Mouse (Mus musculus): Measurements from ENCODE around the gene Nwd2. TPM values are rescaled to one million over a fixed set of nuclear protein-coding genes. Genes with fewer than 3 reads are reported as not detected.

Gene Nwd2
- polyA plus RNA-seq, 1 experiment = not detected

- TF ChIP-seq POLR2A (IDR thresholded peaks at IDR 0.05; ENCODE audit: low read depth, low read length) (no peak), CTCF (IDR thresholded peaks at IDR 0.05; ENCODE audit: borderline replicate concordance, insufficient read depth, low read length) (no peak)
- no peak overlapping the region for H3K27ac ChIP-seq (ENCODE audit: insufficient read depth, low read length)
- no peaks in the 10 kb centered on the region for H3K4me1 ChIP-seq (ENCODE audit: control insufficient read depth, insufficient read depth, low read length)
- H3K4me3 ChIP-seq (ENCODE audit: insufficient read depth, low read length) = no peak overlapping the region
Measured at GRCm38 (mm10) chr5:63748759-63749158, 99.9 kb downstream of the Nwd2 start.

- Histone ChIP-seq H3K4me1 (ENCODE audit: control insufficient read depth, insufficient read depth, low read length) (no peaks in the 10 kb centered on the region), H3K4me3 (ENCODE audit: insufficient read depth, low read length) (no peak overlapping the region), H3K27ac (ENCODE audit: insufficient read depth, low read length) (no peak overlapping the region)
- TF ChIP-seq POLR2A (IDR thresholded peaks at IDR 0.05; ENCODE audit: low read depth, low read length) = no peak
- no peak for TF ChIP-seq CTCF (IDR thresholded peaks at IDR 0.05; ENCODE audit: borderline replicate concordance, insufficient read depth, low read length)
Measured at GRCm38 (mm10) chr5:63755092-63755761, 106.3 kb downstream of the Nwd2 start.

GRCm38 (mm10) chr5:63755938-63756337 is 107.0 kb downstream of the Nwd2 start:
- H3K4me1 ChIP-seq (ENCODE audit: control insufficient read depth, insufficient read depth, low read length) = no peaks in the 10 kb centered on the region
- TF ChIP-seq POLR2A (IDR thresholded peaks at IDR 0.05; ENCODE audit: low read depth, low read length) = no peak
- TF ChIP-seq CTCF (IDR thresholded peaks at IDR 0.05; ENCODE audit: borderline replicate concordance, insufficient read depth, low read length) = no peak
- no peak overlapping the region for H3K27ac ChIP-seq (ENCODE audit: insufficient read depth, low read length)
- no peak overlapping the region for H3K4me3 ChIP-seq (ENCODE audit: insufficient read depth, low read length)

GRCm38 (mm10) chr5:63765886-63766285 is 117.0 kb downstream of the Nwd2 start:
- Histone ChIP-seq H3K4me1 (ENCODE audit: control insufficient read depth, insufficient read depth, low read length) (no peaks in the 10 kb centered on the region), H3K4me3 (ENCODE audit: insufficient read depth, low read length) (no peak overlapping the region), H3K27ac (ENCODE audit: insufficient read depth, low read length) (no peak overlapping the region)
- no peak for TF ChIP-seq POLR2A (IDR thresholded peaks at IDR 0.05; ENCODE audit: low read depth, low read length)
- no peak for TF ChIP-seq CTCF (IDR thresholded peaks at IDR 0.05; ENCODE audit: borderline replicate concordance, insufficient read depth, low read length)

- no peak overlapping the region for H3K4me3 ChIP-seq (ENCODE audit: insufficient read depth, low read length)
- no peak overlapping the region for H3K27ac ChIP-seq (ENCODE audit: insufficient read depth, low read length)
- TF ChIP-seq CTCF (IDR thresholded peaks at IDR 0.05; ENCODE audit: borderline replicate concordance, insufficient read depth, low read length) (no peak), POLR2A (IDR thresholded peaks at IDR 0.05; ENCODE audit: low read depth, low read length) (no peak)
- no peaks in the 10 kb centered on the region for H3K4me1 ChIP-seq (ENCODE audit: control insufficient read depth, insufficient read depth, low read length)
Measured at GRCm38 (mm10) chr5:63766715-63767114, 117.8 kb downstream of the Nwd2 start.

- no peak overlapping the region for H3K27ac ChIP-seq (ENCODE audit: insufficient read depth, low read length)
- H3K4me1 ChIP-seq (ENCODE audit: control insufficient read depth, insufficient read depth, low read length) = no peaks in the 10 kb centered on the region
- no peak overlapping the region for H3K4me3 ChIP-seq (ENCODE audit: insufficient read depth, low read length)
- TF ChIP-seq CTCF (IDR thresholded peaks at IDR 0.05; ENCODE audit: borderline replicate concordance, insufficient read depth, low read length) (no peak), POLR2A (IDR thresholded peaks at IDR 0.05; ENCODE audit: low read depth, low read length) (no peak)
Measured at GRCm38 (mm10) chr5:63767464-63767863, 118.6 kb downstream of the Nwd2 start.

GRCm38 (mm10) chr5:63768220-63768619 is 119.3 kb downstream of the Nwd2 start:
- H3K27ac ChIP-seq (ENCODE audit: insufficient read depth, low read length) = no peak overlapping the region

GRCm38 (mm10) chr5:63772971-63773370 is 124.1 kb downstream of the Nwd2 start:
- TF ChIP-seq POLR2A (IDR thresholded peaks at IDR 0.05; ENCODE audit: low read depth, low read length) = no peak
- TF ChIP-seq CTCF (IDR thresholded peaks at IDR 0.05; ENCODE audit: borderline replicate concordance, insufficient read depth, low read length) = no peak
- Histone ChIP-seq H3K27ac (ENCODE audit: insufficient read depth, low read length) (no peak overlapping the region), H3K4me3 (ENCODE audit: insufficient read depth, low read length) (no peak overlapping the region), H3K4me1 (ENCODE audit: control insufficient read depth, insufficient read depth, low read length) (no peaks in the 10 kb centered on the region)

More at GRCm38 (mm10) chr5:63768220-63768619, 119.3 kb downstream of the Nwd2 start:
- no peaks in the 10 kb centered on the region for H3K4me1 ChIP-seq (ENCODE audit: control insufficient read depth, insufficient read depth, low read length)
- TF ChIP-seq POLR2A (IDR thresholded peaks at IDR 0.05; ENCODE audit: low read depth, low read length) (no peak), CTCF (IDR thresholded peaks at IDR 0.05; ENCODE audit: borderline replicate concordance, insufficient read depth, low read length) (no peak)
- no peak overlapping the region for H3K4me3 ChIP-seq (ENCODE audit: insufficient read depth, low read length)

- TF ChIP-seq CTCF (IDR thresholded peaks at IDR 0.05; ENCODE audit: borderline replicate concordance, insufficient read depth, low read length) = no peak
- TF ChIP-seq POLR2A (IDR thresholded peaks at IDR 0.05; ENCODE audit: low read depth, low read length) = no peak
- Histone ChIP-seq H3K4me1 (ENCODE audit: control insufficient read depth, insufficient read depth, low read length) (no peaks in the 10 kb centered on the region), H3K27ac (ENCODE audit: insufficient read depth, low read length) (no peak overlapping the region), H3K4me3 (ENCODE audit: insufficient read depth, low read length) (no peak overlapping the region)
Measured at GRCm38 (mm10) chr5:63773603-63774002, 124.7 kb downstream of the Nwd2 start.

- no peak for TF ChIP-seq CTCF (IDR thresholded peaks at IDR 0.05; ENCODE audit: borderline replicate concordance, insufficient read depth, low read length)
- no peak for TF ChIP-seq POLR2A (IDR thresholded peaks at IDR 0.05; ENCODE audit: low read depth, low read length)
- no peaks in the 10 kb centered on the region for H3K4me1 ChIP-seq (ENCODE audit: control insufficient read depth, insufficient read depth, low read length)
- H3K4me3 ChIP-seq (ENCODE audit: insufficient read depth, low read length) = no peak overlapping the region
- H3K27ac ChIP-seq (ENCODE audit: insufficient read depth, low read length) = no peak overlapping the region
Measured at GRCm38 (mm10) chr5:63788156-63788826, 139.4 kb downstream of the Nwd2 start.
